Mouse (Mus musculus): ENCODE results near the gene Neurog2. TPM values are rescaled to one million over a fixed set of nuclear protein-coding genes. Genes with fewer than 3 reads are reported as not detected.

Neurog2 gene
- polyA plus RNA-seq, 1 experiment from 2014 or later, result 0.08 TPM

- H3K4me2 ChIP-seq, result no peak overlapping the region
- no peak overlapping the region for H3K27ac ChIP-seq
- no peak overlapping the region for H3K9ac ChIP-seq
- no peaks in the 10 kb centered on the region for H3K27me3 ChIP-seq (replicated peaks)
- 69% methylated on average over 7 of the region's 7 CpGs for WGBS
- no peaks in the 10 kb centered on the region for H3K4me1 ChIP-seq
- no peaks in the 10 kb centered on the region for H3K9me3 ChIP-seq
- ATAC-seq (ENCODE audit: insufficient read depth, low FRiP score, low read depth), result no peak
- H3K36me3 ChIP-seq, result no peaks in the 10 kb centered on the region
- no peak overlapping the region for H3K4me3 ChIP-seq (replicated peaks)
These were observed 27.8 kb downstream of the Neurog2 start for GRCm38 (mm10) chr3:127660712-127661111.

GRCm38 (mm10) chr3:127661646-127662531 lies 29.0 kb downstream of the Neurog2 start:
- no peak overlapping the region for H3K27ac ChIP-seq
- H3K4me1 ChIP-seq, result no peaks in the 10 kb centered on the region
- H3K4me3 ChIP-seq (replicated peaks), result no peak overlapping the region
- H3K9me3 ChIP-seq, result no peaks in the 10 kb centered on the region
- no peak for ATAC-seq (ENCODE audit: insufficient read depth, low FRiP score, low read depth)
- WGBS, result 58% methylated on average over 22 of the region's 22 CpGs
- H3K36me3 ChIP-seq, result no peaks in the 10 kb centered on the region
- H3K9ac ChIP-seq, result no peak overlapping the region
- no peaks in the 10 kb centered on the region for H3K27me3 ChIP-seq (replicated peaks)
- no peak overlapping the region for H3K4me2 ChIP-seq

- no peak for ATAC-seq (ENCODE audit: insufficient read depth, low FRiP score, low read depth)
- H3K36me3 ChIP-seq, result no peaks in the 10 kb centered on the region
- no peak overlapping the region for H3K9ac ChIP-seq
- no peaks in the 10 kb centered on the region for H3K27me3 ChIP-seq (replicated peaks)
- H3K4me3 ChIP-seq (replicated peaks), result no peak overlapping the region
- no peak overlapping the region for H3K27ac ChIP-seq
- H3K4me2 ChIP-seq, result no peak overlapping the region
- H3K4me1 ChIP-seq, result no peaks in the 10 kb centered on the region
- H3K9me3 ChIP-seq, result no peaks in the 10 kb centered on the region
- WGBS, result 89% methylated on average over 15 of the region's 15 CpGs
These were observed 46.8 kb downstream of the Neurog2 start for GRCm38 (mm10) chr3:127679703-127680102.

Other genes starting within 250 kb of the Neurog2 start
- gene Ank2, start 133.8 kb upstream of the Neurog2 start, polyA plus RNA-seq (2015; fragmentation: Nextera tagmentation; extraction: Ambion mirVana), result 32.0 and 32.2 TPM in 2 replicates
- 50.9 and 55.5 TPM in 2 replicates for gene Larp7, start 79.8 kb upstream of the Neurog2 start, polyA plus RNA-seq (2015; fragmentation: Nextera tagmentation; extraction: Ambion mirVana)
- 7.2 and 8.1 TPM in 2 replicates for gene Zgrf1, start 79.6 kb upstream of the Neurog2 start, polyA plus RNA-seq (2015; fragmentation: Nextera tagmentation; extraction: Ambion mirVana)
- gene Alpk1, start 147.4 kb downstream of the Neurog2 start, polyA plus RNA-seq (2015; fragmentation: Nextera tagmentation; extraction: Ambion mirVana), result 3.2 and 3.6 TPM in 2 replicates
- gene Tifa, start 156.7 kb downstream of the Neurog2 start, polyA plus RNA-seq (2015; fragmentation: Nextera tagmentation; extraction: Ambion mirVana), result 7.5 and 8.1 TPM in 2 replicates
- gene Ap1ar, start 204.4 kb downstream of the Neurog2 start, polyA plus RNA-seq (2015; fragmentation: Nextera tagmentation; extraction: Ambion mirVana), result 66.9 and 70.0 TPM in 2 replicates